Mouse (Mus musculus) CH12.LX (cell line): ENCODE results near the gene Kalrn.

Experiments
- CTCF ChIP-seq, 2 experiments: IDR thresholded peaks in 1 of 2; conservative IDR thresholded peaks in 1 of 2; 2 replicates each; pipeline ENCODE4 v1.5.1; 2011 to 2012; ENCODE audit warnings: low read depth in 2 of 2, low read length in 2 of 2, improper control_type of control experiment in 1 of 2, inconsistent platforms in 1 of 2, mild to moderate bottlenecking in 1 of 2, moderate library complexity in 1 of 2
- ELF1 ChIP-seq: IDR thresholded peaks from 2 replicates; pipeline ENCODE4 v1.6.1; 2014; ENCODE audit warnings: low read depth, mild to moderate bottlenecking, inconsistent platforms, low read length, improper control_type of control experiment
- EP300 ChIP-seq: IDR thresholded peaks from 2 replicates; pipeline ENCODE4 v1.6.1; 2011; ENCODE audit warnings: low read length, improper control_type of control experiment
- ETS1 ChIP-seq: conservative IDR thresholded peaks from 2 replicates; pipeline ENCODE4 v1.6.1; 2012; ENCODE audit warnings: low read depth, mild to moderate bottlenecking, inconsistent platforms, low read length, improper control_type of control experiment, moderate library complexity
- MAFK ChIP-seq: IDR thresholded peaks from 2 replicates; pipeline ENCODE4 v1.6.1; 2011; ENCODE audit warnings: low read length, improper control_type of control experiment; ENCODE audit not compliant: insufficient replicate concordance
- MAX ChIP-seq: IDR thresholded peaks from 2 replicates; pipeline ENCODE4 v1.6.1; 2011; ENCODE audit warnings: low read length, improper control_type of control experiment
- MEF2A ChIP-seq: IDR thresholded peaks from 2 replicates; pipeline ENCODE4 v1.6.1; 2014; ENCODE audit warnings: low read depth, mild to moderate bottlenecking, inconsistent platforms, low read length, improper control_type of control experiment, borderline replicate concordance
- MXI1 ChIP-seq: IDR thresholded peaks from 2 replicates; pipeline ENCODE4 v1.6.1; 2011; ENCODE audit warnings: mild to moderate bottlenecking, low read depth, low read length, improper control_type of control experiment
- MYC ChIP-seq: IDR thresholded peaks from 2 replicates; pipeline ENCODE4 v1.6.1; 2011; ENCODE audit warnings: low read depth, mild to moderate bottlenecking, improper control_type of control experiment, low read length
- POLR2A ChIP-seq: IDR thresholded peaks from 2 replicates; pipeline ENCODE4 v1.6.1; 2011; ENCODE audit warnings: low read depth, mild to moderate bottlenecking, improper control_type of control experiment, low read length
- SMC3 ChIP-seq: IDR thresholded peaks from 2 replicates; pipeline ENCODE4 v1.6.1; 2011; ENCODE audit warnings: low read depth, low read length, improper control_type of control experiment
- USF1 ChIP-seq: IDR thresholded peaks from 2 replicates; pipeline ENCODE4 v1.6.1; 2014; ENCODE audit warnings: low read depth, mild to moderate bottlenecking, inconsistent platforms, low read length, improper control_type of control experiment

GRCm38 (mm10) chr16:34102742-34103141, 470.6 kb downstream of the Kalrn start:
- TF ChIP-seq POLR2A (no peak), EP300 (no peak), CTCF (conservative IDR thresholded peaks at IDR 0.05 in 1 of 2, IDR thresholded peaks at IDR 0.05 in 1 of 2; ENCODE audit: low read depth in 2 of 2, low read length in 2 of 2) (no peak), MAX (no peak), MXI1 (no peak), ETS1 (no peak), MYC (no peak), USF1 (no peak), MEF2A (no peak), MAFK (no peak), ELF1 (no peak), SMC3 (no peak)
